Comparison of ENCODE assay signal across 8 mouse cellular contexts in genomic region chr13:33004414-33005105, GRCm38 (mm10). TPM values are rescaled to one million over a fixed set of nuclear protein-coding genes. Genes with fewer than 3 reads are reported as not detected.
DNase-seq lines count a peak whose midpoint lies in the region; ATAC-seq and TF ChIP-seq lines count a peak whose summit lies in the region.

No protein-coding gene starts in this region.

- peak overlapping the region; percentile 86 for H3K27ac ChIP-seq in heart, embryonic 12.5 days (ENCODE audit: poor library complexity, severe bottlenecking)
- peak overlapping the region; percentile 89 for H3K27ac ChIP-seq in kidney, postnatal 0 days
- peak overlapping the region; percentile 85 for H3K27ac ChIP-seq in liver, embryonic 11.5 days (ENCODE audit: low read depth, low read length)
- H3K27ac ChIP-seq in stomach, embryonic 14.5 days (ENCODE audit: low read length) = peak overlapping the region; percentile 87

- peak overlapping the region; percentile 74 for H3K9ac ChIP-seq in heart, embryonic 12.5 days
- H3K9ac ChIP-seq in kidney, postnatal 0 days (ENCODE audit: low read depth, low read length) = peak overlapping the region; percentile 47
- peak overlapping the region; percentile 75 for H3K9ac ChIP-seq in liver, embryonic 11.5 days (ENCODE audit: low read depth, low read length)
- 0 out of 2 replicates have a peak overlapping the region, but pooled peaks have one; percentile 15 for H3K9ac ChIP-seq in stomach, embryonic 14.5 days (replicated peaks; ENCODE audit: low read depth, low read length)

- peak; percentile 82 to 84 for DNase-seq in B cell, adult 2 months
- DNase-seq in brain, adult 2 months (ENCODE audit: low read depth, low spot score) = peak; percentile 90
- peak; percentile 96 for DNase-seq in kidney, postnatal 0 days (ENCODE audit: low spot score)
- peak; percentile 83 for DNase-seq in liver, embryonic 11.5 days (ENCODE audit: low spot score)
- DNase-seq in naive thymus-derived CD4-positive, alpha-beta T cell, adult 2 months (ENCODE audit: low read depth) = peak; percentile 84

- no peaks in the 10 kb centered on the region for H3K9me3 ChIP-seq in erythroblast, embryonic 14.5 days (ENCODE audit: control insufficient read depth, low read length)
- H3K9me3 ChIP-seq in heart, embryonic 12.5 days (replicated peaks) = no peaks in the 10 kb centered on the region
- no peaks in the 10 kb centered on the region for H3K9me3 ChIP-seq in kidney, postnatal 0 days (replicated peaks; ENCODE audit: low read length)
- no peaks in the 10 kb centered on the region for H3K9me3 ChIP-seq in liver, embryonic 11.5 days (ENCODE audit: control insufficient read depth, low read length)
- H3K9me3 ChIP-seq in stomach, embryonic 14.5 days (ENCODE audit: control insufficient read depth, low read depth, low read length) = no peaks in the 10 kb centered on the region

- H3K4me1 ChIP-seq in erythroblast, embryonic 14.5 days (ENCODE audit: control insufficient read depth) = peaks cover 42% of the 10 kb centered on the region
- H3K4me1 ChIP-seq in heart, embryonic 12.5 days (replicated peaks) = peaks cover 17% of the 10 kb centered on the region
- peaks cover 5% of the 10 kb centered on the region; the same call in 1 of the 2 replicates for H3K4me1 ChIP-seq in kidney, postnatal 0 days (replicated peaks; ENCODE audit: insufficient read depth, low read length)
- 0 out of 2 replicates have a peak, but pooled peaks cover 4% of the 10 kb centered on the region for H3K4me1 ChIP-seq in liver, embryonic 11.5 days (replicated peaks; ENCODE audit: control insufficient read depth, insufficient read depth, low read length)
- H3K4me1 ChIP-seq in stomach, embryonic 14.5 days (ENCODE audit: control insufficient read depth, insufficient read depth, low read length) = peaks cover 13% of the 10 kb centered on the region; the same call in 1 of the 2 replicates

- peak; percentile 77 for TF ChIP-seq CTCF in kidney, postnatal 0 days (IDR thresholded peaks at IDR 0.05; ENCODE audit: low read depth)

- ATAC-seq in heart, embryonic 12.5 days (ENCODE audit: insufficient number of reproducible peaks, low FRiP score) = peak; percentile 93
- ATAC-seq in kidney, postnatal 0 days (replicated peaks; ENCODE audit: low FRiP score, low read depth) = peak; percentile 94
- peak; percentile 93 for ATAC-seq in liver, embryonic 11.5 days (replicated peaks; ENCODE audit: low FRiP score)
- peak; percentile 91 for ATAC-seq in stomach, embryonic 14.5 days (ENCODE audit: insufficient number of reproducible peaks, insufficient read depth, low FRiP score, low read depth)

- H3K4me2 ChIP-seq in heart, embryonic 12.5 days = peak overlapping the region; percentile 75
- H3K4me2 ChIP-seq in kidney, postnatal 0 days (ENCODE audit: low read length) = peak overlapping the region; percentile 52
- peak overlapping the region; percentile 83 for H3K4me2 ChIP-seq in liver, embryonic 11.5 days
- peak overlapping the region; percentile 44 for H3K4me2 ChIP-seq in stomach, embryonic 14.5 days (replicated peaks; ENCODE audit: low read depth, low read length)

- peak overlapping the region; percentile 72 for H3K4me3 ChIP-seq in erythroblast, embryonic 14.5 days (replicated peaks)
- H3K4me3 ChIP-seq in heart, embryonic 12.5 days = peak overlapping the region; percentile 47
- peak overlapping the region; percentile 33 for H3K4me3 ChIP-seq in kidney, postnatal 0 days (replicated peaks; ENCODE audit: low read depth, low read length)
- H3K4me3 ChIP-seq in liver, embryonic 11.5 days (ENCODE audit: low read depth, low read length) = peak overlapping the region; percentile 52
- peak overlapping the region; percentile 22 for H3K4me3 ChIP-seq in stomach, embryonic 14.5 days (ENCODE audit: low read depth, low read length)

- WGBS in heart, embryonic 12.5 days = 14% methylated on average over 12 of the region's 12 CpGs
- 15% methylated on average over 12 of the region's 12 CpGs for WGBS in kidney, postnatal 0 days
- WGBS in liver, embryonic 11.5 days = 15% methylated on average over 12 of the region's 12 CpGs
- 13% methylated on average over 12 of the region's 12 CpGs for WGBS in stomach, embryonic 14.5 days

- no peaks in the 10 kb centered on the region for H3K36me3 ChIP-seq in erythroblast, embryonic 14.5 days (ENCODE audit: control insufficient read depth)
- H3K36me3 ChIP-seq in heart, embryonic 12.5 days = peaks cover 8% of the 10 kb centered on the region
- H3K36me3 ChIP-seq in kidney, postnatal 0 days (ENCODE audit: insufficient read depth, low read length) = no peaks in the 10 kb centered on the region
- no peaks in the 10 kb centered on the region for H3K36me3 ChIP-seq in liver, embryonic 11.5 days (ENCODE audit: control insufficient read depth, insufficient read depth, low read length)
- no peaks in the 10 kb centered on the region; the same call in 1 of the 2 replicates for H3K36me3 ChIP-seq in stomach, embryonic 14.5 days (ENCODE audit: control insufficient read depth, insufficient read depth, low read length)

- no peaks in the 10 kb centered on the region for H3K27me3 ChIP-seq in erythroblast, embryonic 14.5 days (ENCODE audit: control insufficient read depth)
- H3K27me3 ChIP-seq in heart, embryonic 12.5 days (replicated peaks) = no peaks in the 10 kb centered on the region
- no peaks in the 10 kb centered on the region for H3K27me3 ChIP-seq in kidney, postnatal 0 days (ENCODE audit: insufficient read depth, low read length)
- no peaks in the 10 kb centered on the region for H3K27me3 ChIP-seq in liver, embryonic 11.5 days (replicated peaks; ENCODE audit: control insufficient read depth, insufficient read depth, low read length)
- H3K27me3 ChIP-seq in stomach, embryonic 14.5 days (ENCODE audit: control insufficient read depth, insufficient read depth, low read length) = no peaks in the 10 kb centered on the region

RNA-seq across cellular contexts. Expression of gene Serpinb9, which starts 1.5 kb away (rescaled TPM):
- polyA plus RNA-seq in erythroblast, embryonic 14.5 days (2012) = 0.01 TPM in 1 of 2 replicates, not detected in the other
- 6.1 and 6.8 TPM in 2 replicates for polyA plus RNA-seq in heart, embryonic 12.5 days (2016; fragmentation: Nextera tagmentation; extraction: Ambion mirVana)
- polyA plus RNA-seq in kidney, postnatal 0 days (2015; fragmentation: Nextera tagmentation; extraction: Ambion mirVana) = 20.2 and 20.5 TPM in 2 replicates
- 3.2 and 3.4 TPM in 2 replicates for polyA plus RNA-seq in liver, embryonic 11.5 days (2014; fragmentation: Nextera tagmentation; extraction: Ambion mirVana)
- 9.5 and 9.7 TPM in 2 replicates for polyA plus RNA-seq in stomach, embryonic 14.5 days (2014; fragmentation: Nextera tagmentation; extraction: Ambion mirVana)

RNA-seq across cellular contexts. Expression of gene Serpinb9b, which starts 22.7 kb away (rescaled TPM):
- not detected in 2 replicates for polyA plus RNA-seq in erythroblast, embryonic 14.5 days (2012)
- polyA plus RNA-seq in heart, embryonic 12.5 days (2016; fragmentation: Nextera tagmentation; extraction: Ambion mirVana) = 1.4 and 2.0 TPM in 2 replicates
- polyA plus RNA-seq in kidney, postnatal 0 days (2015; fragmentation: Nextera tagmentation; extraction: Ambion mirVana) = 0.16 and 0.26 TPM in 2 replicates
- not detected in 2 replicates for polyA plus RNA-seq in liver, embryonic 11.5 days (2014; fragmentation: Nextera tagmentation; extraction: Ambion mirVana)
- not detected in 2 replicates for polyA plus RNA-seq in stomach, embryonic 14.5 days (2014; fragmentation: Nextera tagmentation; extraction: Ambion mirVana)

RNA-seq across cellular contexts. Expression of gene Serpinb6b, which starts 39.6 kb away (rescaled TPM):
- polyA plus RNA-seq in erythroblast, embryonic 14.5 days (2012) = 0.07 and 0.09 TPM in 2 replicates
- 15.1 and 16.9 TPM in 2 replicates for polyA plus RNA-seq in heart, embryonic 12.5 days (2016; fragmentation: Nextera tagmentation; extraction: Ambion mirVana)
- 11.7 and 14.3 TPM in 2 replicates for polyA plus RNA-seq in kidney, postnatal 0 days (2015; fragmentation: Nextera tagmentation; extraction: Ambion mirVana)
- 3.8 and 6.4 TPM in 2 replicates for polyA plus RNA-seq in liver, embryonic 11.5 days (2014; fragmentation: Nextera tagmentation; extraction: Ambion mirVana)
- 2.6 and 2.8 TPM in 2 replicates for polyA plus RNA-seq in stomach, embryonic 14.5 days (2014; fragmentation: Nextera tagmentation; extraction: Ambion mirVana)

Comparison
In these comparisons a context has a peak if more than half of its experiments do, and no peak if none do; other contexts are left out.
1. Peak in every context shown above with its lines: DNase-seq, ATAC-seq, H3K4me3 ChIP-seq and H3K27ac ChIP-seq.
2. H3K4me3 ChIP-seq: peak in every context shown above with its lines; median percentile 72 in erythroblast, embryonic 14.5 days; 52 in liver, embryonic 11.5 days; 47 in heart, embryonic 12.5 days; 33 in kidney, postnatal 0 days; 22 in stomach, embryonic 14.5 days.
3. H3K9ac ChIP-seq: peak in every context shown above with its lines; median percentile 75 in liver, embryonic 11.5 days; 74 in heart, embryonic 12.5 days; 47 in kidney, postnatal 0 days; 15 in stomach, embryonic 14.5 days.